Mouse (Mus musculus): ENCODE measurements around the gene Rcor1.
A peak's percentile ranks its signal among the peaks of the same experiment; 100 is the strongest.

Gene Rcor1

GRCm38 (mm10) chr12:111159659-111160428 is 120.7 kb downstream of the Rcor1 start:
- DNase-seq (ENCODE audit: inconsistent age in 2 of 2, low spot score in 1 of 2): no peak

GRCm38 (mm10) chr12:111160871-111161270 is 121.7 kb downstream of the Rcor1 start:
- DNase-seq (ENCODE audit: inconsistent age in 2 of 2, low spot score in 1 of 2): no peak

GRCm38 (mm10) chr12:111161943-111162311 is 122.8 kb downstream of the Rcor1 start:
- DNase-seq (ENCODE audit: inconsistent age in 2 of 2, low spot score in 1 of 2): peak in 1 of 2 experiments; percentile 70

- peak; percentile 60 to 78 for DNase-seq (ENCODE audit: inconsistent age in 2 of 2, low spot score in 1 of 2)
Measured at GRCm38 (mm10) chr12:111162312-111163061, 123.3 kb downstream of the Rcor1 start.

GRCm38 (mm10) chr12:111164310-111164751 is 125.2 kb downstream of the Rcor1 start:
- DNase-seq (ENCODE audit: inconsistent age in 2 of 2, low spot score in 1 of 2): peak; percentile 91 to 95

- DNase-seq (ENCODE audit: inconsistent age in 2 of 2, low spot score in 1 of 2): peak; percentile 65 to 80
Measured at GRCm38 (mm10) chr12:111165146-111165812, 126.1 kb downstream of the Rcor1 start.
